ENCODE assay signal across 14 mouse cellular contexts in genomic region chr14:51434546-51434945, GRCm38 (mm10). TPM values are rescaled to one million over a fixed set of nuclear protein-coding genes. Genes with fewer than 3 reads are reported as not detected.
DNase-seq lines count a peak whose midpoint lies in the region; ATAC-seq and TF ChIP-seq lines count a peak whose summit lies in the region.
"Had no signal": no experiment of that assay in that cellular context is flagged by ENCODE, and none has a peak within 500 bp of the region (broad histone marks: within the 10 kb centered on the region; RNA-seq: fewer than 3 reads in every experiment).

No protein-coding gene starts in this region.

- peak; percentile 56 for ATAC-seq in embryonic facial prominence, embryonic 13.5 days (ENCODE audit: insufficient number of reproducible peaks, insufficient read depth, low FRiP score, low TSS enrichment, low read depth)
- peak; percentile 31; the same call in 1 of the 2 replicates for ATAC-seq in intestine, postnatal 0 days
- ATAC-seq in intestine, embryonic 15.5 days = no peak
- ATAC-seq in midbrain, embryonic 12.5 days (ENCODE audit: low FRiP score, low read depth) = peak; percentile 52; the same call in 1 of the 2 replicates
- ATAC-seq in midbrain, embryonic 16.5 days = no peak
- peak; percentile 63 for ATAC-seq in stomach, postnatal 0 days (ENCODE audit: low FRiP score, low TSS enrichment)

- H3K4me3 ChIP-seq in embryonic facial prominence, embryonic 13.5 days = no peak overlapping the region
- H3K4me3 ChIP-seq in embryonic facial prominence, embryonic 10.5 days = no peak overlapping the region
- no peak overlapping the region for H3K4me3 ChIP-seq in intestine, postnatal 0 days (ENCODE audit: low read depth, low read length)
- no peak overlapping the region for H3K4me3 ChIP-seq in intestine, embryonic 15.5 days (replicated peaks)
- H3K4me3 ChIP-seq in midbrain, embryonic 12.5 days = no peak overlapping the region
- no peak overlapping the region for H3K4me3 ChIP-seq in midbrain, embryonic 16.5 days (ENCODE audit: low read depth, low read length)
- H3K4me3 ChIP-seq in stomach, postnatal 0 days (ENCODE audit: low read depth, low read length) = no peak overlapping the region
- H3K4me3 ChIP-seq: neural tube, embryonic 13.5 days had no signal

- no peak overlapping the region for H3K27ac ChIP-seq in embryonic facial prominence, embryonic 13.5 days
- no peak overlapping the region for H3K27ac ChIP-seq in embryonic facial prominence, embryonic 10.5 days (replicated peaks)
- no peak overlapping the region for H3K27ac ChIP-seq in intestine, postnatal 0 days (ENCODE audit: low read depth, low read length)
- H3K27ac ChIP-seq in intestine, embryonic 15.5 days = no peak overlapping the region
- no peak overlapping the region for H3K27ac ChIP-seq in midbrain, embryonic 12.5 days (replicated peaks)
- H3K27ac ChIP-seq in midbrain, embryonic 16.5 days (ENCODE audit: low read length) = no peak overlapping the region
- H3K27ac ChIP-seq in stomach, postnatal 0 days (replicated peaks) = no peak overlapping the region
- H3K27ac ChIP-seq: liver, embryonic 14.5 days; neural tube, embryonic 13.5 days had no signal

- peaks cover 12% of the 10 kb centered on the region for H3K9me3 ChIP-seq in embryonic facial prominence, embryonic 13.5 days
- H3K9me3 ChIP-seq in embryonic facial prominence, embryonic 10.5 days = peaks cover 26% of the 10 kb centered on the region
- H3K9me3 ChIP-seq in intestine, postnatal 0 days (ENCODE audit: control insufficient read depth) = no peaks in the 10 kb centered on the region
- H3K9me3 ChIP-seq in intestine, embryonic 15.5 days = no peaks in the 10 kb centered on the region
- H3K9me3 ChIP-seq in midbrain, embryonic 12.5 days = peaks cover 21% of the 10 kb centered on the region
- H3K9me3 ChIP-seq in midbrain, embryonic 16.5 days (replicated peaks; ENCODE audit: control insufficient read depth, low read length, poor library complexity, severe bottlenecking) = peaks cover 8% of the 10 kb centered on the region; the same call in 1 of the 2 replicates
- H3K9me3 ChIP-seq in stomach, postnatal 0 days (ENCODE audit: control insufficient read depth, low read length) = peaks cover 5% of the 10 kb centered on the region; the same call in 1 of the 2 replicates

- TF ChIP-seq EP300 in stomach, postnatal 0 days (optimal IDR thresholded peaks at IDR 0.05) = no peak

- no peaks in the 10 kb centered on the region for H3K27me3 ChIP-seq in embryonic facial prominence, embryonic 13.5 days
- H3K27me3 ChIP-seq in embryonic facial prominence, embryonic 10.5 days (replicated peaks; ENCODE audit: low read depth, poor library complexity, severe bottlenecking) = no peaks in the 10 kb centered on the region
- no peaks in the 10 kb centered on the region for H3K27me3 ChIP-seq in intestine, postnatal 0 days (replicated peaks; ENCODE audit: control insufficient read depth, insufficient read depth, low read length)
- H3K27me3 ChIP-seq in intestine, embryonic 15.5 days (replicated peaks) = no peaks in the 10 kb centered on the region
- H3K27me3 ChIP-seq in midbrain, embryonic 12.5 days = no peaks in the 10 kb centered on the region
- H3K27me3 ChIP-seq in midbrain, embryonic 16.5 days (ENCODE audit: control insufficient read depth, insufficient read depth, low read depth, low read length) = no peaks in the 10 kb centered on the region
- no peaks in the 10 kb centered on the region for H3K27me3 ChIP-seq in stomach, postnatal 0 days (ENCODE audit: control insufficient read depth, insufficient read depth, low read length)
- H3K27me3 ChIP-seq: neural tube, embryonic 13.5 days had no signal

- no peaks in the 10 kb centered on the region for H3K4me1 ChIP-seq in embryonic facial prominence, embryonic 13.5 days
- no peaks in the 10 kb centered on the region for H3K4me1 ChIP-seq in embryonic facial prominence, embryonic 10.5 days
- H3K4me1 ChIP-seq in intestine, postnatal 0 days (replicated peaks; ENCODE audit: control insufficient read depth, insufficient read depth, low read length) = no peaks in the 10 kb centered on the region
- no peaks in the 10 kb centered on the region for H3K4me1 ChIP-seq in intestine, embryonic 15.5 days (replicated peaks)
- H3K4me1 ChIP-seq in midbrain, embryonic 12.5 days = no peaks in the 10 kb centered on the region
- no peaks in the 10 kb centered on the region for H3K4me1 ChIP-seq in midbrain, embryonic 16.5 days (ENCODE audit: control insufficient read depth, insufficient read depth, low read length)
- H3K4me1 ChIP-seq in stomach, postnatal 0 days (replicated peaks; ENCODE audit: control insufficient read depth, insufficient read depth) = no peaks in the 10 kb centered on the region
- H3K4me1 ChIP-seq: neural tube, embryonic 13.5 days had no signal

- no peak for TF ChIP-seq CTCF in intestine, postnatal 0 days (IDR thresholded peaks at IDR 0.05; ENCODE audit: low read depth)
- TF ChIP-seq CTCF in stomach, postnatal 0 days (IDR thresholded peaks at IDR 0.05; ENCODE audit: low read depth) = no peak

- 93% methylated on average over 16 of the region's 16 CpGs for WGBS in embryonic facial prominence, embryonic 13.5 days
- WGBS in embryonic facial prominence, embryonic 10.5 days = 92% methylated on average over 16 of the region's 16 CpGs
- WGBS in intestine, postnatal 0 days = 94% methylated on average over 16 of the region's 16 CpGs
- WGBS in intestine, embryonic 15.5 days = 91% methylated on average over 16 of the region's 16 CpGs
- WGBS in midbrain, embryonic 12.5 days = 94% methylated on average over 16 of the region's 16 CpGs
- WGBS in midbrain, embryonic 16.5 days = 94% methylated on average over 16 of the region's 16 CpGs
- 92% methylated on average over 16 of the region's 16 CpGs for WGBS in stomach, postnatal 0 days

- H3K36me3 ChIP-seq in embryonic facial prominence, embryonic 13.5 days = no peaks in the 10 kb centered on the region
- H3K36me3 ChIP-seq in embryonic facial prominence, embryonic 10.5 days (replicated peaks) = no peaks in the 10 kb centered on the region
- no peaks in the 10 kb centered on the region for H3K36me3 ChIP-seq in intestine, postnatal 0 days (ENCODE audit: control insufficient read depth, insufficient read depth)
- no peaks in the 10 kb centered on the region for H3K36me3 ChIP-seq in intestine, embryonic 15.5 days
- H3K36me3 ChIP-seq in midbrain, embryonic 12.5 days = no peaks in the 10 kb centered on the region
- H3K36me3 ChIP-seq in midbrain, embryonic 16.5 days (ENCODE audit: control insufficient read depth, insufficient read depth, low read length) = no peaks in the 10 kb centered on the region
- no peaks in the 10 kb centered on the region for H3K36me3 ChIP-seq in stomach, postnatal 0 days (ENCODE audit: control insufficient read depth, insufficient read depth, low read length)
- H3K36me3 ChIP-seq: neural tube, embryonic 13.5 days had no signal

- no peak overlapping the region for H3K9ac ChIP-seq in embryonic facial prominence, embryonic 13.5 days
- no peak overlapping the region for H3K9ac ChIP-seq in intestine, postnatal 0 days (ENCODE audit: low read depth, low read length)
- H3K9ac ChIP-seq in intestine, embryonic 15.5 days = no peak overlapping the region
- no peak overlapping the region for H3K9ac ChIP-seq in midbrain, embryonic 12.5 days (replicated peaks)
- H3K9ac ChIP-seq in midbrain, embryonic 16.5 days (ENCODE audit: low read depth, low read length) = no peak overlapping the region
- no peak overlapping the region for H3K9ac ChIP-seq in stomach, postnatal 0 days (ENCODE audit: low read length)
- H3K9ac ChIP-seq: liver, embryonic 14.5 days; neural tube, embryonic 13.5 days had no signal

- no peak for DNase-seq in embryonic facial prominence, embryonic 10.5 days (ENCODE audit: low spot score)
- DNase-seq in stomach, postnatal 0 days (ENCODE audit: low spot score) = peak; percentile 12
- no peak for DNase-seq in left cerebral cortex, adult 9 months (ENCODE audit: low spot score in 2 of 2)
- DNase-seq: cerebellum, adult 9-10 months; embryo, embryonic 11 days; thymus, postnatal 14 days had no signal

- no peak overlapping the region for H3K4me2 ChIP-seq in embryonic facial prominence, embryonic 13.5 days
- H3K4me2 ChIP-seq in intestine, postnatal 0 days (replicated peaks; ENCODE audit: low read depth) = no peak overlapping the region
- H3K4me2 ChIP-seq in intestine, embryonic 15.5 days (replicated peaks) = no peak overlapping the region
- H3K4me2 ChIP-seq in midbrain, embryonic 12.5 days (replicated peaks) = no peak overlapping the region
- H3K4me2 ChIP-seq in midbrain, embryonic 16.5 days (ENCODE audit: low read length) = no peak overlapping the region
- H3K4me2 ChIP-seq in stomach, postnatal 0 days (replicated peaks; ENCODE audit: low read depth) = no peak overlapping the region
- H3K4me2 ChIP-seq: neural tube, embryonic 13.5 days had no signal

RNA-seq across cellular contexts. Expression of gene Vmn2r89, which starts 17.1 kb away (rescaled TPM):
- polyA plus RNA-seq in embryonic facial prominence, embryonic 13.5 days (2015; fragmentation: Nextera tagmentation; extraction: Ambion mirVana) = not detected in 2 replicates
- not detected in 2 replicates for polyA plus RNA-seq in embryonic facial prominence, embryonic 10.5 days (2016; fragmentation: Nextera tagmentation; extraction: Ambion mirVana)
- not detected in 2 replicates for polyA plus RNA-seq in intestine, postnatal 0 days (2015; fragmentation: Nextera tagmentation; extraction: Ambion mirVana)
- polyA plus RNA-seq in intestine, embryonic 15.5 days (2015; fragmentation: Nextera tagmentation; extraction: Ambion mirVana) = not detected in 2 replicates
- polyA plus RNA-seq in midbrain, embryonic 12.5 days (2016; fragmentation: Nextera tagmentation; extraction: Ambion mirVana) = not detected in 2 replicates
- polyA plus RNA-seq in midbrain, embryonic 16.5 days (2015; fragmentation: Nextera tagmentation; extraction: Ambion mirVana) = not detected in 2 replicates
- 0.01 TPM in 1 of 2 replicates, not detected in the other for polyA plus RNA-seq in stomach, postnatal 0 days (2015; fragmentation: Nextera tagmentation; extraction: Ambion mirVana)
- polyA plus RNA-seq: heart, embryonic 16.5 days; liver, embryonic 14.5 days; neural tube, embryonic 13.5 days had no signal

RNA-seq across cellular contexts. Expression of gene Vmn2r88, which starts 23.9 kb away (rescaled TPM):
- polyA plus RNA-seq in embryonic facial prominence, embryonic 13.5 days (2015; fragmentation: Nextera tagmentation; extraction: Ambion mirVana) = not detected in 2 replicates
- polyA plus RNA-seq in embryonic facial prominence, embryonic 10.5 days (2016; fragmentation: Nextera tagmentation; extraction: Ambion mirVana) = not detected in 2 replicates
- polyA plus RNA-seq in intestine, postnatal 0 days (2015; fragmentation: Nextera tagmentation; extraction: Ambion mirVana) = not detected in 2 replicates
- not detected in 2 replicates for polyA plus RNA-seq in intestine, embryonic 15.5 days (2015; fragmentation: Nextera tagmentation; extraction: Ambion mirVana)
- polyA plus RNA-seq in midbrain, embryonic 12.5 days (2016; fragmentation: Nextera tagmentation; extraction: Ambion mirVana) = not detected in 2 replicates
- not detected in 2 replicates for polyA plus RNA-seq in midbrain, embryonic 16.5 days (2015; fragmentation: Nextera tagmentation; extraction: Ambion mirVana)
- not detected in 2 replicates for polyA plus RNA-seq in stomach, postnatal 0 days (2015; fragmentation: Nextera tagmentation; extraction: Ambion mirVana)
- polyA plus RNA-seq: heart, embryonic 16.5 days; liver, embryonic 14.5 days; neural tube, embryonic 13.5 days had no signal

Comparison
In these comparisons a context has a peak if more than half of its experiments do, and no peak if none do; other contexts are left out.
1. ATAC-seq: peak in embryonic facial prominence, embryonic 13.5 days (single experiment), intestine, postnatal 0 days (single experiment), midbrain, embryonic 12.5 days (single experiment) and stomach, postnatal 0 days (single experiment); none in intestine, embryonic 15.5 days (single experiment) and midbrain, embryonic 16.5 days (single experiment).